In the genomic region with DNA sequence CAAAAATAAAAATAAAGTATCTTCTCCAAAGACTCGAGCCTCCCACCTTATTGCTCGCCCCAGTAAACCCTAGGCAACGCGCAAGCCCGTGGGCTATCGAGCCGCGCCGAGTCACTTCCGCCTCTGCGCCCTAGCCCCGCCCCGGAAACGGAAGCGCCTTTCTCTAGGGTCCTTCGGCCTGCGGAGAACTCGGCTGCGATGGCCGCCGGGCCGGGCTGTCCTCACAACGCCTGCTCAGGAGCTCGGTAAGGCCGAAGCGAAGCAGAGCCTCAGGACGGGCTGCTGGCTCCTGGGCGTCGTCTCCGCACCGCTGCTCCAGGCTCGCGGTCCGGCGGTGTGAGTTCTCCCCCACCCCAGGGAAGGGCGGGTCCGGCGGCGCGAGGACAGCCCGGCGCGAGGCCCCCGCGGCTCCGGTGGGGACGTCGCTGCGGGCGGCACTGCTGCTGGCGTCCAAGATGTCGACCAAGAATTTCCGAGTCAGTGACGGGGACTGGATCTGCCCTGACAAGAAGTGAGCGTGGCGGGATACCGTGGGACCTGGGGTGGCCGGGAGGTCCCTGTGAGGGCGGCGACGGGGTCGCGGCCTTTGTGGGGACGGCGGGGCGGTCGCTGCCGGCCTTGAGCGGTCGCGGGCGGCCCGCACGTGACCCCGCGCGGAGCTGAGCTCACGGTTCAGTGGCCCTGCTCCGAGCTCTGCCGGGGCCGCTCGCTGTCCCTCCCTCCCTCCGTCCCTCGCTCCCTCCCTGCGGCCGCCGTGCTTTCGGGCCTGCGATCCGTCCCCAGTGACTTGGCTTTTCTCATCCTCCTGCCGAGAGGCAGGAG, we compare ENCODE assay signal across 8 mouse cellular contexts. TPM values are rescaled to one million over a fixed set of nuclear protein-coding genes. Genes with fewer than 3 reads are reported as not detected.
DNase-seq lines count a peak whose midpoint lies in the region; ATAC-seq and TF ChIP-seq lines count a peak whose summit lies in the region.

Gene Zranb2, plus strand, starts transcription at position 197 of the 822 bp plus-strand sequence.

- peak within 1 kb of the TSS; percentile 80 for H3K9ac ChIP-seq in embryonic facial prominence, embryonic 15.5 days
- H3K9ac ChIP-seq in limb, embryonic 14.5 days (ENCODE audit: low read depth, low read length, severe bottlenecking): peak within 1 kb of the TSS; percentile 97
- peak within 1 kb of the TSS; percentile 86 for H3K9ac ChIP-seq in midbrain, embryonic 16.5 days (ENCODE audit: low read depth, low read length)

- peak within 1 kb of the TSS; percentile 48 for H3K4me2 ChIP-seq in embryonic facial prominence, embryonic 15.5 days (replicated peaks)
- H3K4me2 ChIP-seq in limb, embryonic 14.5 days (replicated peaks; ENCODE audit: low read depth, low read length, severe bottlenecking): peak within 1 kb of the TSS; percentile 68
- peak within 1 kb of the TSS; percentile 83 for H3K4me2 ChIP-seq in midbrain, embryonic 16.5 days (ENCODE audit: low read length)

- peak; percentile 97 for DNase-seq in B cell, adult 2 months
- DNase-seq in heart, adult 8-10 months (ENCODE audit: low spot score): peak; percentile 93
- peak; percentile 94 for DNase-seq in kidney, adult 9 months
- DNase-seq in limb, embryonic 14.5 days (ENCODE audit: low spot score): peak; percentile 93
- DNase-seq in spleen, adult 2 months (ENCODE audit: low read depth in 1 of 2, low spot score in 2 of 2): peak; percentile 85 to 89

- H3K36me3 ChIP-seq in embryonic facial prominence, embryonic 15.5 days: peaks cover 8% of the 10 kb centered on the region; the same call in 1 of the 2 replicates
- peaks cover 20% of the 10 kb centered on the region for H3K36me3 ChIP-seq in limb, embryonic 14.5 days (ENCODE audit: control insufficient read depth, insufficient read depth, low read length)
- H3K36me3 ChIP-seq in midbrain, embryonic 16.5 days (ENCODE audit: control insufficient read depth, insufficient read depth, low read length): peaks cover 3% of the 10 kb centered on the region; the same call in 1 of the 2 replicates
- H3K36me3 ChIP-seq in spleen, adult 2 months (ENCODE audit: control insufficient read depth, insufficient read depth, low read length): peaks cover 4% of the 10 kb centered on the region; the same call in 1 of the 2 replicates

- no peak for TF ChIP-seq CTCF in bone marrow macrophage, adult 2 months (IDR thresholded peaks at IDR 0.05; ENCODE audit: low read depth, low read length)
- no peak for TF ChIP-seq CTCF in spleen, adult 2 months (IDR thresholded peaks at IDR 0.05; ENCODE audit: extremely low read depth, insufficient read depth, insufficient read length, insufficient replicate concordance)

- ATAC-seq in embryonic facial prominence, embryonic 15.5 days (ENCODE audit: insufficient number of reproducible peaks, low FRiP score, low TSS enrichment, low read depth): peak; percentile 92
- peak; percentile 95 for ATAC-seq in limb, embryonic 14.5 days (ENCODE audit: low FRiP score, low read depth)
- ATAC-seq in midbrain, embryonic 16.5 days: peak; percentile 97

- no peaks in the 10 kb centered on the region for H3K9me3 ChIP-seq in embryonic facial prominence, embryonic 15.5 days (replicated peaks)
- H3K9me3 ChIP-seq in limb, embryonic 14.5 days (ENCODE audit: control insufficient read depth, low read length): no peaks in the 10 kb centered on the region
- no peaks in the 10 kb centered on the region for H3K9me3 ChIP-seq in midbrain, embryonic 16.5 days (replicated peaks; ENCODE audit: control insufficient read depth, low read length, poor library complexity, severe bottlenecking)

- peak within 1 kb of the TSS; percentile 86 for H3K27ac ChIP-seq in bone marrow macrophage, adult 2 months (ENCODE audit: insufficient read depth, low read depth, low read length)
- peak within 1 kb of the TSS; percentile 87 for H3K27ac ChIP-seq in embryonic facial prominence, embryonic 15.5 days (replicated peaks)
- H3K27ac ChIP-seq in limb, embryonic 14.5 days (replicated peaks; ENCODE audit: low read depth, low read length): peak within 1 kb of the TSS; percentile 95
- H3K27ac ChIP-seq in midbrain, embryonic 16.5 days (ENCODE audit: low read length): peak within 1 kb of the TSS; percentile 98
- H3K27ac ChIP-seq in spleen, adult 2 months (ENCODE audit: insufficient read depth, low read length): peak within 1 kb of the TSS; percentile 96

- H3K27me3 ChIP-seq in embryonic facial prominence, embryonic 15.5 days: peaks cover 30% of the 10 kb centered on the region
- peaks cover 10% of the 10 kb centered on the region; the same call in 1 of the 2 replicates for H3K27me3 ChIP-seq in limb, embryonic 14.5 days (ENCODE audit: control insufficient read depth, insufficient read depth, low read length)
- H3K27me3 ChIP-seq in midbrain, embryonic 16.5 days (ENCODE audit: control insufficient read depth, insufficient read depth, low read depth, low read length): peaks cover 30% of the 10 kb centered on the region
- no peaks in the 10 kb centered on the region for H3K27me3 ChIP-seq in spleen, adult 2 months (ENCODE audit: control insufficient read depth, insufficient read depth, low read length)

- no peak for TF ChIP-seq POLR2A in bone marrow macrophage, adult 2 months (IDR thresholded peaks at IDR 0.05; ENCODE audit: borderline replicate concordance, low read depth, low read length)
- peak; percentile 72; the same call in 1 of the 2 replicates for TF ChIP-seq POLR2A in limb, embryonic 14.5 days (IDR thresholded peaks at IDR 0.05; ENCODE audit: borderline replicate concordance, extremely low read depth, insufficient read depth, insufficient read length)
- TF ChIP-seq POLR2A in spleen, adult 2 months (IDR thresholded peaks at IDR 0.05; ENCODE audit: low read depth, low read length): peak; percentile 7; the same call in 1 of the 2 replicates

- under 1% methylated on average over 91 of the region's 91 CpGs for WGBS in embryonic facial prominence, embryonic 15.5 days
- WGBS in limb, embryonic 14.5 days: under 1% methylated on average over 72 of the region's 91 CpGs
- under 1% methylated on average over 83 of the region's 91 CpGs for WGBS in midbrain, embryonic 16.5 days
- under 1% methylated on average over 83 of the region's 91 CpGs for WGBS in spleen, adult 2 months

- peaks cover 6% of the 10 kb centered on the region for H3K4me1 ChIP-seq in bone marrow macrophage, adult 2 months (ENCODE audit: control insufficient read depth, insufficient read depth, low read length)
- no peaks in the 10 kb centered on the region for H3K4me1 ChIP-seq in embryonic facial prominence, embryonic 15.5 days
- peaks cover 8% of the 10 kb centered on the region; the same call in 1 of the 2 replicates for H3K4me1 ChIP-seq in limb, embryonic 14.5 days (ENCODE audit: control insufficient read depth, insufficient read depth, low read length)
- peaks cover 12% of the 10 kb centered on the region for H3K4me1 ChIP-seq in midbrain, embryonic 16.5 days (ENCODE audit: control insufficient read depth, insufficient read depth, low read length)
- H3K4me1 ChIP-seq in spleen, adult 2 months (ENCODE audit: control insufficient read depth, insufficient read depth, insufficient read length): no peaks in the 10 kb centered on the region; the same call in none of the 2 replicates

- peak within 1 kb of the TSS; percentile 89 for H3K4me3 ChIP-seq in bone marrow macrophage, adult 2 months (ENCODE audit: insufficient read depth, low read length)
- H3K4me3 ChIP-seq in embryonic facial prominence, embryonic 15.5 days (replicated peaks): peak within 1 kb of the TSS; percentile 73
- peak within 1 kb of the TSS; percentile 84 for H3K4me3 ChIP-seq in limb, embryonic 14.5 days (replicated peaks; ENCODE audit: low read length)
- peak within 1 kb of the TSS; percentile 71 for H3K4me3 ChIP-seq in midbrain, embryonic 16.5 days (ENCODE audit: low read depth, low read length)
- peak within 1 kb of the TSS; percentile 92 for H3K4me3 ChIP-seq in spleen, adult 2 months (ENCODE audit: extremely low read depth, insufficient read depth, insufficient read length)

RNA-seq across cellular contexts. Expression of gene Zranb2, which starts in this region (rescaled TPM):
- polyA plus RNA-seq in bone marrow macrophage, adult 2 months (2012; ENCODE audit: insufficient read depth, insufficient read length, missing spikeins): 63.7 and 64.7 TPM in 2 replicates
- polyA plus RNA-seq in embryonic facial prominence, embryonic 15.5 days (2015; fragmentation: Nextera tagmentation; extraction: Ambion mirVana): 88.3 and 102 TPM in 2 replicates
- 10 to 100 TPM; 38.5 to 46.6 (median 41.1) TPM for total RNA-seq in heart, adult 8-10 months (2022)
- polyA plus RNA-seq in limb, embryonic 14.5 days (2012; rRNA removed): 89.0 and 105 TPM in 2 replicates
- polyA plus RNA-seq in limb, embryonic 14.5 days (2014; fragmentation: Nextera tagmentation; extraction: Ambion mirVana): 97.7 and 106 TPM in 2 replicates
- 106 and 112 TPM in 2 replicates for polyA plus RNA-seq in midbrain, embryonic 16.5 days (2015; fragmentation: Nextera tagmentation; extraction: Ambion mirVana)
- polyA plus RNA-seq in spleen, adult 2 months (2012; rRNA removed): 2.4 TPM in 2 replicates

Comparison
In these comparisons a context has a peak if more than half of its experiments do, and no peak if none do; other contexts are left out.
1. Peak in every context shown above with its lines: DNase-seq, ATAC-seq, H3K4me3 ChIP-seq and H3K27ac ChIP-seq.
2. RNA of gene Zranb2 (polyA plus RNA-seq): 106 to 112 TPM in midbrain, embryonic 16.5 days, 89.0 to 106 TPM in limb, embryonic 14.5 days, 88.3 to 102 TPM in embryonic facial prominence, embryonic 15.5 days and 63.7 to 64.7 TPM in bone marrow macrophage, adult 2 months; 2.4 TPM in spleen, adult 2 months; every median in the first group is over 10 times any median in the second.